Mouse (Mus musculus) monocyte, adult 5-6 weeks (primary cell): ENCODE results near the gene Rmi2. TPM values are rescaled to one million over a fixed set of nuclear protein-coding genes. Genes with fewer than 3 reads are reported as not detected.

Experiments
- total RNA-seq: library from RNA; stranded (forward); fragments of 200-1000, 200-491, 200-594 nt; gene quantifications from 3 replicates; pipeline ENCODE4 v1.2.3, GENCODE M21; 2017

The Rmi2 gene
- total RNA-seq, 1 experiment from 2014 or later, result not detected

Other genes starting within 250 kb of the Rmi2 start
- 1.4 to 6.3 TPM (median 1.5 TPM) in 3 replicates for gene Socs1, start 49.5 kb upstream of the Rmi2 start, total RNA-seq
- gene Tnp2, start 46.4 kb upstream of the Rmi2 start, total RNA-seq, result 6.7 TPM in 1 of 3 replicates, not detected in the others
- not detected in 3 replicates for gene Prm3, start 44.1 kb upstream of the Rmi2 start, total RNA-seq
- 6.1 to 11.8 TPM in 2 of 3 replicates, not detected in the other for gene Prm2, start 38.9 kb upstream of the Rmi2 start, total RNA-seq
- 1.5 to 7.7 TPM in 2 of 3 replicates, not detected in the other for gene Prm1, start 29.2 kb upstream of the Rmi2 start, total RNA-seq
- gene Gm11172, start 22.1 kb upstream of the Rmi2 start, total RNA-seq, result not detected in 3 replicates
- 20.7 to 30.3 TPM (median 27.4 TPM) in 3 replicates for gene Snn, start 225.9 kb downstream of the Rmi2 start, total RNA-seq
- 68.7 to 164 TPM (median 135 TPM) in 3 replicates for gene Litaf, start 231.1 kb downstream of the Rmi2 start, total RNA-seq